Mouse (Mus musculus): ENCODE measurements around the gene Rbpms2.

GRCm38 (mm10) chr9:65703926-65704595 lies 74.6 kb downstream of the Rbpms2 start:
- TF ChIP-seq CTCF (IDR thresholded peaks at IDR 0.05; ENCODE audit: low read depth, low read length): no peak
- no peak for TF ChIP-seq POLR2A (IDR thresholded peaks at IDR 0.05; ENCODE audit: extremely low read depth, insufficient read depth, low read length)

All from liver, adult 2 months (tissue).